ENCODE assay signal across 8 mouse cellular contexts in the genomic region with DNA sequence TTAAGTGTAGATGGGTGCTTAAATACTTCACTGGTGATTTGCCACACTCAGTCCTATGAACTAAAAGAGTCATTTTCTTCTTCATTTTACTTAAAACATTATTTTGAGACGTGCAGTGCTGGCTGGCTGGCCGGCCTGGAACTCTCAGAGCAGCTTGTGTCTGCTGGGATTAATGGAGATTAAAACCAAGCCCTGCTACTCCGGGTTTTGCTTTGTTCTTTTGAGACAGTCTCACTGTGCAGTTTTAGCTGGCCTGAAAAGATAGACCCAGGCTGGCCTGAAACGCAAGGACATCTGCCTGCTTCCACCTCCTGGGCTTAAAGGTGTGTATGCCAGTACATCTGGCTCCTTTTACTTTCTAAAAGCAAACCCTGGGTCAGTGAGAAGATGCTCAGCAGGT. TPM values are rescaled to one million over a fixed set of nuclear protein-coding genes. Genes with fewer than 3 reads are reported as not detected.
DNase-seq lines count a peak whose midpoint lies in the region; ATAC-seq lines count a peak whose summit lies in the region.

No protein-coding gene starts in this region.

- no peaks in the 10 kb centered on the region for H3K36me3 ChIP-seq in kidney, embryonic 15.5 days
- H3K36me3 ChIP-seq in forebrain, embryonic 10.5 days (replicated peaks): peaks cover 19% of the 10 kb centered on the region
- H3K36me3 ChIP-seq in liver, embryonic 12.5 days: 0 out of 2 replicates have a peak, but pooled peaks cover 4% of the 10 kb centered on the region

- no peak for ATAC-seq in kidney, embryonic 15.5 days (replicated peaks; ENCODE audit: low FRiP score)
- ATAC-seq in liver, embryonic 12.5 days: no peak

- H3K4me3 ChIP-seq in kidney, embryonic 15.5 days (replicated peaks): 0 out of 2 replicates have a peak overlapping the region, but pooled peaks have one; percentile 68
- peak overlapping the region; percentile 91 for H3K4me3 ChIP-seq in forebrain, embryonic 10.5 days
- H3K4me3 ChIP-seq in liver, embryonic 12.5 days: peak overlapping the region; percentile 83

- no peak overlapping the region for H3K9ac ChIP-seq in kidney, embryonic 15.5 days
- peak overlapping the region; percentile 98 for H3K9ac ChIP-seq in liver, embryonic 12.5 days

- peaks cover 22% of the 10 kb centered on the region for H3K4me1 ChIP-seq in kidney, embryonic 15.5 days
- peaks cover 30% of the 10 kb centered on the region for H3K4me1 ChIP-seq in forebrain, embryonic 10.5 days
- peaks cover 57% of the 10 kb centered on the region for H3K4me1 ChIP-seq in liver, embryonic 12.5 days

- H3K9me3 ChIP-seq in kidney, embryonic 15.5 days (replicated peaks): no peaks in the 10 kb centered on the region
- no peaks in the 10 kb centered on the region for H3K9me3 ChIP-seq in forebrain, embryonic 10.5 days
- no peaks in the 10 kb centered on the region for H3K9me3 ChIP-seq in liver, embryonic 12.5 days (replicated peaks)

- H3K27ac ChIP-seq in kidney, embryonic 15.5 days: no peak overlapping the region
- peak overlapping the region; percentile 100 for H3K27ac ChIP-seq in forebrain, embryonic 10.5 days
- peak overlapping the region; percentile 64 for H3K27ac ChIP-seq in liver, embryonic 12.5 days

- no peaks in the 10 kb centered on the region for H3K27me3 ChIP-seq in kidney, embryonic 15.5 days
- H3K27me3 ChIP-seq in forebrain, embryonic 10.5 days (ENCODE audit: poor library complexity, severe bottlenecking): no peaks in the 10 kb centered on the region
- no peaks in the 10 kb centered on the region for H3K27me3 ChIP-seq in liver, embryonic 12.5 days (replicated peaks)

- no peak for DNase-seq in kidney, postnatal 14 days
- peak; percentile 18 for DNase-seq in forebrain, embryonic 10.5 days (ENCODE audit: extremely low spot score, low spot score)
- DNase-seq in retina, postnatal 7 days (ENCODE audit: low read depth, low spot score): peak; percentile 38
- DNase-seq in B cell, adult 2 months: no peak
- no peak for DNase-seq in layer of hippocampus, adult 8-10 months (ENCODE audit: low spot score in 2 of 2)
- DNase-seq in spleen, postnatal 10 days (ENCODE audit: low spot score in 2 of 2): no peak

- peak overlapping the region; percentile 77; the same call in 1 of the 2 replicates for H3K4me2 ChIP-seq in kidney, embryonic 15.5 days
- peak overlapping the region; percentile 82 for H3K4me2 ChIP-seq in liver, embryonic 12.5 days

- WGBS in kidney, embryonic 15.5 days: 62% methylated on average over 4 of the region's 4 CpGs
- WGBS in forebrain, embryonic 10.5 days: 18% methylated on average over 4 of the region's 4 CpGs
- 69% methylated on average over 4 of the region's 4 CpGs for WGBS in liver, embryonic 12.5 days (ENCODE audit: insufficient replicate concordance)

RNA-seq across cellular contexts. Expression of a gene that starts 2.2 kb away (rescaled TPM):
- polyA plus RNA-seq in kidney, embryonic 15.5 days (2015; fragmentation: Nextera tagmentation; extraction: Ambion mirVana): 4.9 and 5.4 TPM in 2 replicates
- polyA plus RNA-seq in forebrain, embryonic 10.5 days (2016; fragmentation: Nextera tagmentation; extraction: Ambion mirVana): 8.2 and 8.9 TPM in 2 replicates
- polyA plus RNA-seq in liver, embryonic 12.5 days (2016; fragmentation: Nextera tagmentation; extraction: Ambion mirVana): 4.1 and 4.7 TPM in 2 replicates
- 10 to 100 TPM; 18.4 to 23.5 (median 20.3) TPM for total RNA-seq in layer of hippocampus, adult 8-10 months (2022)

Comparison
In these comparisons a context has a peak if more than half of its experiments do, and no peak if none do; other contexts are left out.
1. DNase-seq: peak in forebrain, embryonic 10.5 days (single experiment) and retina, postnatal 7 days (single experiment); none in kidney, postnatal 14 days (single experiment), B cell, adult 2 months (0 of 2), layer of hippocampus, adult 8-10 months (0 of 2) and spleen, postnatal 10 days (0 of 2).
2. Peak in every context shown above with its lines, with median percentiles within 50 percentile points of each other: H3K4me3 ChIP-seq.